18 mouse cellular contexts compared by ENCODE assay signal in the genomic region with DNA sequence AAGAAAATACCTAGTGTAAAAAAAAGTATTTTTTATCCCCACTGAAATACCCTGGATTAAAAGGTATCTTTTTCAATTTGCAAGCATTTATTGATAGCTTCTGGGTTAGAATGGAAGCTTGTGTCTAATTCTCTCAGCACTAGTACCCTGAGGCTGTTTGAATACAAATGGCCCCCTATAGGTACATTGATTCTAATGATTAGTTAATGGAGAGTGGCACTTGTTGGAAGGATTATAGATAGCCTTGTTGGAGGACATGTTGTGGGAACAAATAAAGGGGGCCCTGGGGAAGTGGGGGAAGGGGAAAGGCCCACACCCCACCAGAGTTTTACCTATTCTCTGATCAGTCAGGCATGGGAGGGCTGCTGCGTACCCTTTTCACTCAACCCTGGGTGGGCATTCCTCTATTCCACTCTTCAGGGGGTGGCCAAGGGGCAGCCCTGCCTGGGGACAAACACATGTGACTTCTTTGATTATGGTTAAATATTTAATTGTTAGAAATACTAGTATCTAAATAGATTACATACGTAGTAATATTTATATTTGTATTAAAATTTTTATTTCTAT.
"Had no signal": no experiment of that assay in that cellular context is flagged by ENCODE, and none has a peak within 500 bp of the region (broad histone marks: within the 10 kb centered on the region; RNA-seq: fewer than 3 reads in every experiment).

No protein-coding gene starts in this region.

- H3K4me3 ChIP-seq: layer of hippocampus, adult 2 months; limb, embryonic 10.5 days; limb, embryonic 13.5 days; liver, embryonic 12.5 days; liver, embryonic 15.5 days; lung, embryonic 15.5 days; megakaryocyte, embryonic 14.5 days had no signal

- H3K9ac ChIP-seq: limb, embryonic 13.5 days; liver, embryonic 12.5 days; liver, embryonic 15.5 days; lung, embryonic 15.5 days had no signal

- H3K27ac ChIP-seq: kidney, postnatal 0 days; layer of hippocampus, adult 2 months; limb, embryonic 10.5 days; limb, embryonic 13.5 days; liver, embryonic 12.5 days; liver, embryonic 15.5 days; lung, embryonic 15.5 days had no signal

- H3K36me3 ChIP-seq: limb, embryonic 10.5 days; limb, embryonic 13.5 days; liver, embryonic 12.5 days; liver, embryonic 15.5 days; lung, embryonic 15.5 days had no signal

- ATAC-seq: intestine, postnatal 0 days; liver, embryonic 12.5 days had no signal

- H3K27me3 ChIP-seq: limb, embryonic 13.5 days; liver, embryonic 12.5 days; liver, embryonic 15.5 days; lung, embryonic 15.5 days; megakaryocyte, embryonic 14.5 days had no signal

- H3K4me2 ChIP-seq: limb, embryonic 13.5 days; liver, embryonic 12.5 days; liver, embryonic 15.5 days; lung, embryonic 15.5 days had no signal

- DNase-seq: kidney, adult 2 months; kidney, postnatal 25 days; layer of hippocampus, adult 9-11 months; liver; lung, adult 18-20 months; lung, postnatal 10 days; lung, postnatal 36 days; thymus, adult 18-20 months; thymus, postnatal 36 days had no signal

- H3K4me1 ChIP-seq: limb, embryonic 10.5 days; limb, embryonic 13.5 days; liver, embryonic 12.5 days; liver, embryonic 15.5 days; lung, embryonic 15.5 days; megakaryocyte, embryonic 14.5 days had no signal

- H3K9me3 ChIP-seq: limb, embryonic 10.5 days; limb, embryonic 13.5 days; liver, embryonic 12.5 days; liver, embryonic 15.5 days; lung, embryonic 15.5 days; megakaryocyte, embryonic 14.5 days had no signal
